Mouse (Mus musculus) granulocyte monocyte progenitor cell, adult 5-6 weeks (primary cell): Measurements from ENCODE around the gene Ogfod3. TPM values are rescaled to one million over a fixed set of nuclear protein-coding genes. Genes with fewer than 3 reads are reported as not detected.

Experiments used
- ATAC-seq: replicated peaks from 2 replicates; pipeline ENCODE4 v1.8.0; 2016; ENCODE audit warnings: mild to moderate bottlenecking, moderate TSS enrichment, inconsistent platforms; ENCODE audit not compliant: poor library complexity, severe bottlenecking
- total RNA-seq, 2 experiments: library from RNA; stranded (forward) in 1 of 2; stranded (reverse) in 1 of 2; fragments of 200-712, 200-1000 nt in 1 of 2; fragments of >200 nt in 1 of 2; fragmentation: Nextera tagmentation in 1 of 2; gene quantifications; 2 replicates each; pipeline ENCODE4 v1.2.3; 2014 to 2017

Gene Ogfod3
- total RNA-seq (2014; fragmentation: Nextera tagmentation), result 13.1 and 15.1 TPM in 2 replicates
- 7.7 and 10.3 TPM in 2 replicates for total RNA-seq (2017)

DNA sequence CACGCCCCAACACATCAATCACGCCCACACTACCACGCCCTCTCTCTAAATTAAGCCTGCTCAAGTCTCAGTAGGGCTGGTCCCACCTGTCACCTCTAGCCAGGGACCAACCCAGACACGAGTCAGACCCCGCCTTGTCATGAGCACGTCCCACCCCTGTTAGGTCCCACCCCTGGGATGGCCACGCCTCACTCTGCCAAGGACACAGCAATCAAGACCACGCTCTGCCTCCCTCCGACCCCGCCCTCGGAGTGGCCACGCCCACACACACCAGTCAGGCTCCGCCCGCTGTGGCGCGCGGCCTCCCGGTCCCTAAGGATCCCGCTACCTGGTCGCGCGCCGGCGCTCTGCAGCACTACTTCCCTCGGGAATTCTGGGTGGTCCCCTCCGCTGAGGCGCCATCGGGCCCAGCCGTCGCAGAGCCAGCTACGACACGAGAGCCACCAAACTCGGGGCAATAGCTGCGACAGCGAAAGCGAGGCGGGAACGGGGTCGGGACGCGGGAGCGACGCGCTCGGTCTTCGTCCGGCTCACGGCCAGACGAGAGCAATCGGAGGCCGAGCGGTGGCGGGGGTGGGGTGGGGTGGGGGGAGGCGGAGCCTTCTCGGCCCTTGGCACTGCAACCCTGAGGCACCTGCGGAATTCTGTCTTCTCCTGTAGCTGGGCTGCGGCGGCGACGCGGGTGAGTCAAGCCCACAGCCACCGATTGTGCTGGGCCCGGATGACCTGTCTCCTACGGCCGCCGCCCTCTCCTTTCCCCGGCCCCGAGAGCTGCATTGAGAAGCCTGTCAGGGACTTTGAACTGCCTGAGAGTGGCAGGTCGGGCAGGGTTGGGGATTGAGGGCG is at the start of gene Ogfod3, which contains the start of gene Hexdc:
Gene Ogfod3, minus strand, starts transcription at position 551 of the 846 bp plus-strand sequence.
Gene Hexdc, plus strand, starts transcription at position 273 of the 846 bp plus-strand sequence.
- ATAC-seq, result peak; percentile 97

DNA sequence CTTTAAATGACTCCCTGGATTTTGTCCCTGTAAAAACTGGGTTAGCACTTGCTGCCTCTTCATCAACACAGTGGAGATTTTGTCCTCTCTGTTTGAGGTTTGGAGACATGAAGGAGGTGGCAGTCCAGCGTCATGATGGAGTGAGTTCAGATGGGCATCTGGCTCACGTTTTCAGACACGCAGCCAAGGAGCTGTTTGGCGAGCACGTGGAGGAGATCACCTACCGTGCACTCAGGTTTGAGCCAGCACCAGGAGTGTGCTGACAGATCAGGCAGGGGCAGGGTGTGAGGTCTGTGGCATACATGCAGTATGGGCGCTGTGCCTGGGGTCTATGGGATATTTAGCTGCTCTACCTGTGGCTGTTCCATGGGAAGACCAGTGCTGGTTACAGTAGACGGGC is 45.7 kb upstream of the Ogfod3 start:
- ATAC-seq, result no peak

DNA sequence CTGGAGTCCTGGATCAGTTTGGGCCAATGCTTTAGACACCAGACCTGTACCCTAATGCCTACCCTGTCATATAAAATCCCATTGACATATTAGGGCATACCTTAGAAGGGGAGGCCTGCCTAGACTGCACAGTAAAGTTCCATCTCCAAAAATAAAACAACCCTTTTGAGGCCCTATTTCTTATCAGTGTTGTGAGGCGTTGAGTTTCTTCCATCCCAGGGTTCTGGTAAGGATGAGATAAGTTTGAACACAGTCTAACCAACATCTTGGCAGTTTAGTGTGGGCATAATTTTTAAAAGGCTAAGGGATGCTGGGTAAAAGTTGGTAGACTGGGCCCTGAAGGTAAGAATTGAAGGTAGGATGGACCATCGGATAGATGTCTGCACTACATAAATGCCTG is 35.2 kb upstream of the Ogfod3 start:
- no peak for ATAC-seq

DNA sequence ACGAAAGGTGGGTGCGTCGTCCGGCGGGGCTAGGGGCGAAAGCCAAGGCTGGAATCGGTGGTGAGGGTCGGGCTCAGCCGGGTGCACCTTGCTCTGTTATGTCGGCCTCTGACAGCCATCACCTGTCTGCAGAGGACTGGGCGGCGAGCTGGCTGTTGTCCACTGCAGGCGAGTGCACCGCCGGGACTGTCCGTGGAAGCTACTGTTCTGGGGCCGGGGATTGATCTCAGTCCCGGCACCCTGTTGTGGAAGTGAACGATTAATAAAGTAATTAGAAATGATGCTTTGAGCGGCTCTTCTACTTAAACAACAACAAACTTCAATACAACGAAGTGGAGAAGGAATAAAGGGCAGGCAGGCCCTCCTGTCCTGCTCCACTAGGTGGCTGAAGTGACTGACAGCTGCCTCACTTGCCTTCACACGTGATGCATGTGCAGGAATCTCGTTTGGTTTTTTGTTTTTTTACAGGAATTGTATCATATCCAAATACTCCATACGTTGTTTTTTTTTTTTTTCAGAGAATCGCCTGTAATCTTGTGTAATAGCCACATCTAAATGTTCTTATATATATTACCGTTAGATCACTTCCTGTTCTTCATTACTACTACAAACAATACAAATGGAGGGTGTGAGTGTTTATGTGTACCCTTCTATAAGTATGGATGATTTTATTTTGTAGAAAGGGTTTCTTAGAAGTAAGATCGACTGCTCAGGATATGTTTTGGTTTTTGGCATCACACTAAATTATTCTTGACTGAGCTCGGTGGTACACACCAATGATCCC is 33.0 kb upstream of the Ogfod3 start:
- ATAC-seq, result peak; percentile 19; the same call in 1 of the 2 replicates

DNA sequence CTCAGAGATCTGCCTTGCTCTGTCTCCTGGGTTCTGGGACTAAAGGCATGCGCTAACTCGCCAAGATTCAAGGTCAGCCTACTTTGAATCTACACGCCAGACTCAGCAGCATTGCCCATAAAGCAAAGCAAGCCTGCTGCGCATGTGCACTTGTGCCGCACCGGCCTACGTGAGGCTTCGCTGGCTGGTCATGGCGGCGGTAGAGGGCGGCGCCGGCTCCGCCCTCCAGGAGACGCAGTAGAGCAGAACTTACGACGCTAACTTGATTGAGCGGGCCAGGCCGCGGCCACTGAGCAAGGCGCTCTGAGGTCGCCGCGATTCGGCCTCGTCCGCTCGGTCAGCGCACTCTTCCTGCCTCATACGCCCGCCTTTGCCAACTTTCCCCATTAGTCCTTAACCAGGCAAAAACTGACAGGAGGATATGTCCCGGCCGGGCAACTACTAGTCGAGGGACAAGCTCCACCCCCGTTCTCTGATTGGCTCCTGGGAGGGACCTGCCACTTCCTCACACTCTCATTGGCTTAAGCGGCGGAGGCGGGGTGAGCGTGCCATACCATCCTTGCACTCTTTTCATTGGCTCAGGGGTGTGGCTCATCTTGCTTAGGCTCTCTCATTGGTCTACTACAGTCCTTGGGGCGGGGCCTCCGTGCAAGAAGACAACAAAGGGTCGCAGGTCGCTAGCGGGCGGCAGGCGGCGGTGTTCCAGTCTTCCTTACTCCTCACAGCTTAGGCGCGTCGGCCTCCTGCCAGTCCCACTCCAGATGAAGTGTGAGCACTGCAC is 32.2 kb upstream of the Ogfod3 start, which contains the start of gene Narf:
Gene Narf, plus strand, starts transcription at position 690 of the 781 bp plus-strand sequence.
- ATAC-seq, result peak; percentile 91

- ATAC-seq, result no peak
Measured at GRCm38 (mm10) chr11:121235475-121236238, 31.1 kb upstream of the Ogfod3 start.

GRCm38 (mm10) chr11:121232706-121233105 is 28.2 kb upstream of the Ogfod3 start:
- ATAC-seq, result no peak

DNA sequence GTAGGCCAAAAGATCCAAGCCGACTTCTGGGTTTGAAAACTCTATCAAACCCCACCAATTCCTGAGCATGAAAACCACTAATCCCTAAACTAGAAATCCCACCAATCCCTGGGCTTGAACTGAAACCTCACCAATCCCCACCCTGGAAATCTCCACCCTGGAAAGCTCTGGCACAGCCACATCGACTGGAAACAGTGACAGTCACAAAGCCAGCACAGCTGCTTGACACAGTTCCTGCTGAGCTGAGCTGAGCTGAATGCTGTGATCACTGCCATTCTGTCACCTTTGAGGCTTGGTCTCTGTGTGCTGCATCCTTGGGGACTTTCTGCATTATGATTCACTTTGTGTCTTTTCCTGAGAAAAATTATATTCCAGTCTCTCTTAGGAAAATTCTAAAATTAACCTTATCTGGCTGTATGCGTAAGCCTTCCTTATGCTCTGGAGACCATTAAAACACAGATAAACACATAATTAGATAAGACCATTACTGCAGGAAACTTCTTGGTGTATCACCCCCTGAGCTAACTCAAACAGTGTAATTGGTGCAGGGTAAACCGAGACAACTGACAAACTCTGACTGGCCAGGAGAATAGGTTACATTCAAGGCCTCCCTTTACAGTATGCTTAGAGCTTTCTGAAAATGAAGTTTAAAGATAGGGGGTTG is 27.2 kb upstream of the Ogfod3 start:
- no peak for ATAC-seq

- no peak for ATAC-seq
Measured at GRCm38 (mm10) chr11:121231191-121231590, 26.7 kb upstream of the Ogfod3 start.

- peak; percentile 77 for ATAC-seq
Measured at GRCm38 (mm10) chr11:121229018-121229439, 24.5 kb upstream of the Ogfod3 start, which contains the start of gene Cybc1. TSS of gene Cybc1 (minus strand) at chr11:121229322.

- peak; percentile 77 for ATAC-seq
Measured at GRCm38 (mm10) chr11:121228129-121229017, 23.9 kb upstream of the Ogfod3 start.

- no peak for ATAC-seq
Measured at GRCm38 (mm10) chr11:121221321-121222010, 17.0 kb upstream of the Ogfod3 start.

DNA sequence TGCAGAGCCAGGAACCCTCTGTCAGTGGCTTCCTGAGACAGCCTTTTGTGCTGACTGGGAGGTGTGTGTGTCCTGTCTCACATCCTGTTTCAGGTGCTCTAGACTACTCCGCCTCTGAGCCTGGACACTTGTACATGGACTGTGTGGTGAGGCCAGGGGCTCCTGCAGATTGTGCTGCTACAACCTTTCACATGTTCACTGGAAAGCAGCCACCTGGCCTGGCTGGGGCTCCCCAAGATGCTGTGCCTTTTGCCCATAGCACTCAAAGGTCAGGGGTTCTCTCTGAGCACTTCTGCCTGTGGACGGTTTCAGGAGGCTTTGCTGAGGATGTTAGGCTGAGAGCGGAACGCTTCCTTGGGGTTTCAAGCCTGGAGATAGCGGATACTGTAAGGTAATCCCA is 16.3 kb upstream of the Ogfod3 start:
- ATAC-seq, result no peak

- no peak for ATAC-seq
Measured at GRCm38 (mm10) chr11:121219776-121220175, 15.3 kb upstream of the Ogfod3 start.

DNA sequence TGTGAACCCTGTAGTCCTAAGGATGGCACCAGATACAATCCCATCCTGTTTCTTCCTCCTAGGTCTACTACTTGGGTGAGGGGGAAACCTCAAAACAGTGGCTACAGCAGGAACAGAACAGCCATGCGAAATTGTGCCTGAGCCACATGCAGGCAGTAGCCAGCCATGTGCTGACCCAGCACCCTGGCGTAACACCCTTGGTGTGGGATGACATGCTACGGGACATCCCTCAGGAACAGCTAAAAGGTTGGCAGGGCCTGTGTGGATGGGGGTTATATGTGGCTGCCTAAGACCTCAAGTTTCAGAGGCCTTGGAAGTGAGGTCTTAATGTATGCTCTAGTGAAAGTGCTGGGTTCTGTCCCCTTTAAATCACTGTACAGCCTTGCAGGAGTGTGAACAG is 12.3 kb upstream of the Ogfod3 start:
- no peak for ATAC-seq

- ATAC-seq, result no peak
Measured at GRCm38 (mm10) chr11:121203859-121204160, 701 bp downstream of the Ogfod3 start.

DNA sequence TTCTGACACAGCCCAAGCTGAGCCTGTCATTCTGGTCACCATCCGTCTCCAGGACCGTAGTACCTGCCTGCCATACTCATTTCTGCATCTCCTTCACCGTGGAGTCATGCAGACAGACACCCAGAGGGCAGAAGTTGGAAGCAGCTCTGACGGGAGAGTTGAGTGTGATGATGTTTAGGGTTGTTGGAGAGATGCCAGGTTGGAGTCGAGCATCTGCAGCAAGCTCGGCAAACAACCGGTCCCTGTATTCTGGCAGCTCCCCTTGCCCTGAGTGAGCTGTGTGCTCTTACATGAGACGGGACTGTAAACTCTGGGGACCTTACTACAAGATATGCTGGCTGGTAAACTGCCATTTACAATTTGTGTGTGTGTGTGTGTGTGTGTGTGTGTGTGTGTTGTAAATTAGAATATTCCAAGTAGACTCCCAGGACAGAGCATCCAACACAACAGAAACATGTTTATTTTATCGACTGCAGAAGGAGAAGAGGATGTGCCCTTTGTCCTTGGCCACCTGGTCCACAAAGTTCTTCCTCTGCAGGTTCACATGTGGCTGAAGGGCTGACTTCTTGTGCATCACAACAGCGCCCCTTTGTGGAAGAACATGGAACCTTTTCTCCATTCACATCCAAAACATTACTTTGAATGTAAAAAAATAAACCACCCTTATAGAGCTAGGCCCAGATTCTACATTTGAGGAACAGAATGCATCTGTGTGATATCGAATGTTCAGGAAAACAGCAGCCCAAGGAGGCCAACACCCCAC is 2.9 kb downstream of the Ogfod3 start:
- ATAC-seq, result no peak
